Mouse (Mus musculus) T-helper 17 cell (primary cell): ENCODE measurements around the gene Nom1.
"Not testable (repeated sequence)": the region's sequence is repeated elsewhere in the genome, so short reads cannot be mapped to it uniquely, and the experiment has no call there.

Experiments used
- in situ Hi-C, 2 experiments: fragments of 300-600 bp; cut with MboI, MseI; formaldehyde crosslinking; loops; 1 replicate in 1 of 2; 2 replicates in 1 of 2; pipeline ENCODE4 v1.15.1; 2025; ENCODE audit warnings: high pct_unique_total_duplicates in 2 of 2

Gene Nom1

GRCm38 (mm10) chr5:29434228-29434871 lies at the start of gene Nom1:
Nom1 (plus strand) TSS chr5:29434664.
- in situ Hi-C loops = no loop called here

- in situ Hi-C loops = loop anchor here in 1 of 2 experiments (5.0 to 25.0 kb wide), 3 partner anchors 300 to 1603 kb away; partner anchors contain the start of gene Slc35f6
Observed at GRCm38 (mm10) chr5:29387591-29387990, 46.9 kb upstream of the Nom1 start.

GRCm38 (mm10) chr5:29388181-29388943 lies 46.1 kb upstream of the Nom1 start:
- in situ Hi-C loops = loop anchor here in 1 of 2 experiments (5.0 to 25.0 kb wide), 3 partner anchors 299 to 1604 kb away; partner anchors contain the start of gene Slc35f6

- in situ Hi-C loops = loop anchor here in 1 of 2 experiments (5.0 to 25.0 kb wide), 3 partner anchors 298 to 1604 kb away; partner anchors contain the start of gene Slc35f6
Observed at GRCm38 (mm10) chr5:29388944-29389765, 45.3 kb upstream of the Nom1 start.

- in situ Hi-C loops = loop anchor here (5.0 to 25.0 kb wide), 2 partner anchors 289 to 1239 kb away; partner anchors contain the start of gene Slc35f6 (in 1 of the 2)
Observed at GRCm38 (mm10) chr5:29398427-29398826, 36.0 kb upstream of the Nom1 start.

- in situ Hi-C loops = no loop called here
Observed at GRCm38 (mm10) chr5:29410854-29411253, 23.6 kb upstream of the Nom1 start.

- in situ Hi-C loops = no loop called here
Observed at GRCm38 (mm10) chr5:29413041-29413440, 21.4 kb upstream of the Nom1 start.

- in situ Hi-C loops = not testable (repeated sequence)
Observed at GRCm38 (mm10) chr5:29423330-29423729, 11.1 kb upstream of the Nom1 start.

- in situ Hi-C loops = loop anchor here in 1 of 2 experiments (5.0 kb wide), 1 partner anchor 627 kb away; no protein-coding TSS in a partner anchor
Observed at GRCm38 (mm10) chr5:29434872-29435358, 451 bp downstream of the Nom1 start.

- in situ Hi-C loops = loop anchor here in 1 of 2 experiments (5.0 kb wide), 1 partner anchor 627 kb away; no protein-coding TSS in a partner anchor
Observed at GRCm38 (mm10) chr5:29435491-29435890, 1.0 kb downstream of the Nom1 start.

GRCm38 (mm10) chr5:29436728-29437127 lies 2.3 kb downstream of the Nom1 start:
- in situ Hi-C loops = loop anchor here in 1 of 2 experiments (5.0 kb wide), 1 partner anchor 626 kb away; no protein-coding TSS in a partner anchor

GRCm38 (mm10) chr5:29445275-29445674 lies 10.8 kb downstream of the Nom1 start:
- in situ Hi-C loops = no loop called here

GRCm38 (mm10) chr5:29452352-29452751 lies 17.9 kb downstream of the Nom1 start:
- in situ Hi-C loops = loop anchor here in 1 of 2 experiments (10.0 kb wide), 1 partner anchor 1622 kb away; no protein-coding TSS in a partner anchor

GRCm38 (mm10) chr5:29456895-29457656 lies 22.6 kb downstream of the Nom1 start:
- in situ Hi-C loops = loop anchor here in 1 of 2 experiments (10.0 kb wide), 1 partner anchor 1618 kb away; no protein-coding TSS in a partner anchor

- in situ Hi-C loops = no loop called here
Observed at GRCm38 (mm10) chr5:29462943-29463686, 28.7 kb downstream of the Nom1 start.

- in situ Hi-C loops = no loop called here
Observed at GRCm38 (mm10) chr5:29467489-29468350, 33.3 kb downstream of the Nom1 start.

- in situ Hi-C loops = no loop called here
Observed at GRCm38 (mm10) chr5:29468351-29469065, 34.0 kb downstream of the Nom1 start.

GRCm38 (mm10) chr5:29469501-29469900 lies 35.0 kb downstream of the Nom1 start:
- in situ Hi-C loops = no loop called here
